Mouse (Mus musculus) embryonic fibroblast, embryonic 13.5 days (primary cell): ENCODE results near the gene Slc38a2. TPM values are rescaled to one million over a fixed set of nuclear protein-coding genes. Genes with fewer than 3 reads are reported as not detected.
A peak's percentile ranks its signal among the peaks of the same experiment; 100 is the strongest.

Experiments used
- H3K27ac ChIP-seq: 2 replicates; pipeline ENCODE4 v1.5.1; 2012; ENCODE audit warnings: low read length, control low read depth, inconsistent platforms; ENCODE audit not compliant: insufficient read depth
- H3K4me1 ChIP-seq: 2 replicates; pipeline ENCODE4 v1.6.1; 2011; ENCODE audit warnings: low read length; ENCODE audit not compliant: control insufficient read depth, insufficient read depth
- H3K4me3 ChIP-seq: 2 replicates; pipeline ENCODE4 v1.5.1; 2011; ENCODE audit warnings: mild to moderate bottlenecking, control low read depth, low read length; ENCODE audit not compliant: insufficient read depth
- CTCF ChIP-seq: IDR thresholded peaks from 2 replicates; pipeline ENCODE4 v1.5.1; 2011; ENCODE audit warnings: mild to moderate bottlenecking, control low read depth, low read length, moderate library complexity, borderline replicate concordance; ENCODE audit not compliant: insufficient read depth
- POLR2A ChIP-seq: IDR thresholded peaks from 2 replicates; pipeline ENCODE4 v1.6.1; 2011; ENCODE audit warnings: low read depth, mild to moderate bottlenecking, control low read depth, low read length, moderate library complexity
- polyA plus RNA-seq: library from polyadenylated mRNA; stranded (reverse); fragments of >200 nt; gene quantifications from 2 replicates; pipeline ENCODE4 v1.2.4, GENCODE M21; 2011; ENCODE audit warnings: low read depth; ENCODE audit not compliant: missing spikeins, insufficient read length

Gene Slc38a2
- polyA plus RNA-seq, 1 experiment, result 197 TPM

DNA sequence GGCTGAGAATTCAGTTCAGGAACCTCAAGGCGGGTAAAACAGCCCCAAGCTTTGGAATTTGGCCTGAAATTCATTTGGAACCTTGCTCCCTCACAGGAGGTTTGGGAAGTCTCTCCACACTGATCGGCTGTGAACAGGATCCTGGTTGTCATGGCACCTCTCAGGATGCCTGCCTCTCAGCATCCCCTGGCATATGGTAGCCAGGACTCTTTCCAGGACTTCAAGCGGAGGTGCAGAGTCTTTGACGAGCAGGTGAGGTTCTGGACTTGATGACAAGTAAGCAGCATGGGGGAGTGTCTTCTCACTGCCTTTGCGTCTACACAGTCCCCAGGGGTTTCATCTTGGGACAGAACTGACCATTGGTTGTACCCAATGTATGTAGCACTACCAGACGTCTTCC is 11.5 kb downstream of the Slc38a2 start:
- no peak overlapping the region for H3K4me3 ChIP-seq
- H3K4me1 ChIP-seq, result no peaks in the 10 kb centered on the region
- TF ChIP-seq POLR2A, result no peak
- no peak for TF ChIP-seq CTCF
- no peak overlapping the region for H3K27ac ChIP-seq

DNA sequence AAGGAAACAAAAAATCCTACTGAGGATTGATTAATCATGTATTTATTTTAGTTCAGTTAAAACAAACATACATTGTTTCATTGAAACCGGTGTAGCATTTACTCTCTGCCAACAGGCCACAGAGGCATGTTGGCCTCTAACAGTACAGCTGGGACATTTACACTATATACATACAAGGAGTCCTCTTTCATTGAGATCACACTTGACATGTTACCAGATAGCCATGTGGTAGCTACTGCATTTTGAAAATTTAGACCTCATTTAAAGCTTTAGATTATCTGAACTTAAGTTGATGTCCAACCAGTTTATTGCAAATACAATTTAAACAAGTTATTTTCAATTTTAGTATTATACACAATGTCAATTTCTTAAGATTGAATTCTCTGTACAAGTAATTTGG is 12.2 kb downstream of the Slc38a2 start:
- no peak overlapping the region for H3K4me3 ChIP-seq
- no peak overlapping the region for H3K27ac ChIP-seq
- no peaks in the 10 kb centered on the region for H3K4me1 ChIP-seq
- TF ChIP-seq CTCF, result no peak
- TF ChIP-seq POLR2A, result no peak

DNA sequence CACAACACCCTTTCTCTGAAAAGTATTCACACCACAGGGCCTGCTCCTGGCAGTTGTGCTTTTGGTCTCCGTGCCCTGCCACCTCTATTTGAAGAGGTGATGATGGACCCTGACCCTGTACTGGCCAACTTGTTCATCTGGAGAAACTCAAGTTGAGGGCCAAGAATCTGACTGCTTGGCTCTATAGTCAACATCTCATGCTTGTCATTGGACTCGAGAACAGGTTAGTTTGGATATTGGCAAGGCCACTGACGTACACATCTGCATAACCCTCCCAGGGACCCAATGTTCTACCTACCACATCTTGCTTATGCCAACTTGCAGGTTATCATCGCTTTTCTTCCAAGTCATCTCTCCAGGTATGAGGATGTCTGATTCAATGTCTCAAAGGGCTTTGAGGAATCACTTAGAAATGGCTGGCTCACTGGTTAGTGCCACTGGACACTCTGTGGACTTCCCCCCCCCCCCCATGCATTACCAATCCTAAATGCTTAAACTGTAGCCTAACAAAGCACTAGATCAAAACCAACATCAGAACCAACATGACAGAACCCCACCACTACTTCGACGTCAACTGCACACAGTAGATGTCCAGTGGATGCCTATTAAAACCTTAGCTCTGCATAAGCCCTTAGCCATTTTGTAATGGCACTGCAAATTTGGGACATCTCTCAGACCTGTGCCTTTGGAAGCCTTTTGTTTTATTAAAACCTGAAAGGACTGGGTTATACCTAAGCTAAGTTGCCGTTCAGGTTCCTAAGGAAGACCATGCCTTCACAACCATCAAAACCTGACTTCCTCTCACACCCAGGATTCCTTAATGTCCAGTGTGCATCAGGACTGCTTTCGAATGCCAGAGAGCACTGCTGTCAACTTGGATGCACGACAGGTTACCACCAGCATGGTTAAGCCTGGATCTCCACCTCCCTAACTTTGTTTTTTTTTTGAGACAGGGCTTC is 13.1 kb downstream of the Slc38a2 start:
- Histone ChIP-seq H3K4me3 (no peak overlapping the region), H3K4me1 (no peaks in the 10 kb centered on the region), H3K27ac (no peak overlapping the region)
- TF ChIP-seq POLR2A (peak; percentile 46), CTCF (no peak)

DNA sequence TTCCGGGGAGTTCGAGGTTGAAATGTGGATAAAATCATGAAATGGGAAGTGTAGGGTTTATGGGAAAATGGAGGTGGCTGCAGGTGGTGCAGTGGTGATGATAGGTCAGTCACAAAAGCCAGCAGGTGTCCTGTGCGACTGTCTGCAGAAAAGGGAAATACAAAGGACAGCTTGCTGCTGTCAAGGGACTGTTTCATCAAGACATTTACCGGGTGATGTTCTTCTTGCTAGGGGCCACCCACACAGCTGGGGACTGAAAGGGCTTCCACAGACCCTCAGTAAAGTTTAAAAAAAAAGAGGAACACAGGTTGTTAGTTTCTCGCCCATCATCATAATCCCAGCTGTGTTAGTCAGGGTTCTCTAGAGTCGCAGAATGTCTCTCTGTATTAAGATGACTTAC is 14.3 kb downstream of the Slc38a2 start:
- no peaks in the 10 kb centered on the region for H3K4me1 ChIP-seq
- H3K27ac ChIP-seq, result no peak overlapping the region
- no peak overlapping the region for H3K4me3 ChIP-seq
- TF ChIP-seq POLR2A, result no peak
- no peak for TF ChIP-seq CTCF

DNA sequence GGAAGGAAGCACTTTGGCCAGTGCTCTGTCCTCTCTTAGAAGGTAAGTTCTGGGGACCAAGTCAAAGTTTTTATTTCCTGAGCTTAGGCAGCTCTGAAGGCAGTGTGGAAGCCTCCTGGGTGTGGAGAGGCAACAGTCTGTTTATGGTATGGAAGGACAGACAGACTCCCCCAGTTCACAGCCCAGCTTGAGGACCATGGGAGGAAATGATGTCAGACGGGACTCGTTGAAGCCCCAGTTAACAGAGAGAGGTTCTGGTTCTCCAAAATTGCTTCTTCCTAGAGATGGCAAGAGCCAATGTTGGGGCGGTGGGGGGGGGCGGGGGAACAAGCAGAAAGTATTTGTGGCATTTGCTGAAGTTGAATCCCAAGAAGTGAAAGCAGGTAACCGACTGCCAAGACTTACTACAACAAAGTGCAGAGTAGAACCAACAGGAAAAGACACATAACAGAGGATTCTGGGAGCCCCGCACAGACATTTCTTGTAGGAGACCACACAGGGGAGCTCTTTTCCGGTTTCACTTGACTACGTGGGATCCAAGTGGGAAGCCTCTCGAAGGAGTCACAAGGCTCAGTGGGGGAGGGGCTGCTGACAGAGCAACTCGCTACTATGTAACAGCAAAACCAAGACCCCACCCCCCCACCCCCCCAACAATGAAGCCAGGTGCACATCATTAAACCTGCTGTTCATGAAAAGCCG is 15.2 kb downstream of the Slc38a2 start:
- no peaks in the 10 kb centered on the region for H3K4me1 ChIP-seq
- no peak for TF ChIP-seq POLR2A
- TF ChIP-seq CTCF, result no peak
- no peak overlapping the region for H3K4me3 ChIP-seq
- peak overlapping the region; percentile 9; the same call in 1 of the 2 replicates for H3K27ac ChIP-seq

DNA sequence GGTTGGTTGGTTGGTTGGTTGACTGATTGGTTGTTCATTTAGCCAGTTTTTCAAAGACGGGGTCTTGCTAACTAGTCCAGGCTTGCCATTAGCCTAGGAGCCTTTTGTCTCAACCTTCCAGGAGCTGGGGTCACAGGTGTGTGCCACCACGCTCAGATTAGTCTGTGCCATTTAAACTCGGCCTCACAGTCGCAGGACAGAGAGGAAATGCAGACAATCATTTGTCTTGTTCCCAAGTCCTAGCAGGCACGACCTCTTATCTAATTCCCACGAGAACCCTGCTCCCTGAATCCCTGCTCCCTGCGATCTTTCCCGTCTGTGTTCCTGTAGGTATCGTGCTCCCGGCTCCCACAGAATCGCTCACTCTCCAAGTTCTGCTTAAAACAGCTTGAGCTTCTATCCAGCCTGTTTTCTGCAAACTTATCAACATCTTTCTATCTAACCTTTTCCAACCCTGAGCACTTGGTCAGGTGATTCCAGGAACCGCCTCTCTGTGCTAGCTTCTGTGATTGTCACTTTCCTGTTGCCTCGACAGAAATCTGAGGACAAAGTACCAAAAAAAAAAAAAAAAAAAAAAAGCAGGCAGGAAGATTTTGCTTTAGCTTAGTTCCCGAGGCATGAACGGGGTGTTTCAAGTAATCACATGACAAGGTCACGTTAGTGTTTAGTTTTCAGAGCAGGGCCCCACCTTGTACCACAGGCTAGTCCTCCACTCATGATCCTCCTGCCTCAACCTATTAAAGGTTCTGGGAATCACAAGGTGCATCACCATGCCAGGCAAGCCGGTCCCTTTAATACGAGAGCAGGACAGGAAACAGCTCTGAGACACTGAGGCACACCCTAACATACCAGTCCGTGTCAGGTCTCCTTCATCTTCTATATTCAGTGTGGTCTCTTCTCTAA is 20.4 kb downstream of the Slc38a2 start:
- TF ChIP-seq CTCF, result no peak
- TF ChIP-seq POLR2A, result no peak
- Histone ChIP-seq H3K27ac (no peak overlapping the region), H3K4me3 (no peak overlapping the region), H3K4me1 (no peaks in the 10 kb centered on the region)

DNA sequence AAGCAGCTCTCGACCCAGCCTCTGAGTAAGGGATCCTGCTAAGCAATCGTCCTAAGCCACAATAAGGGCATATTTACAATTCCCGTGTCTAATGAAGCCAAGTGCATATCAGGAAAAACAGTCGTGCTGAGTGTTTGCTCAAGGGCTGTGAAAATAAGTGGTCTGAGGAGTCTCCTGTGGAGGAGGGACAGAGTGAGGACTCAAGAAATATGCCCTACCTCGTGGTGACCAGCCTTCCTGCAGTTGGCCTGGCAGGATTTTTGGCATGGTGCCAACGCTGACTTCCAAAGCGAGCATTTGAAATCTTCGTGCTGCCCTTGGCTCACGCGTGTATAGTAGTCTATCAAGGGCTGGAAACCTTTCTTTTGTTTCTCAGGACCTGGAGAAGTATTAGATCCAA is 23.0 kb downstream of the Slc38a2 start:
- TF ChIP-seq CTCF, result no peak
- TF ChIP-seq POLR2A, result no peak
- Histone ChIP-seq H3K4me1 (no peaks in the 10 kb centered on the region), H3K27ac (no peak overlapping the region), H3K4me3 (no peak overlapping the region)

DNA sequence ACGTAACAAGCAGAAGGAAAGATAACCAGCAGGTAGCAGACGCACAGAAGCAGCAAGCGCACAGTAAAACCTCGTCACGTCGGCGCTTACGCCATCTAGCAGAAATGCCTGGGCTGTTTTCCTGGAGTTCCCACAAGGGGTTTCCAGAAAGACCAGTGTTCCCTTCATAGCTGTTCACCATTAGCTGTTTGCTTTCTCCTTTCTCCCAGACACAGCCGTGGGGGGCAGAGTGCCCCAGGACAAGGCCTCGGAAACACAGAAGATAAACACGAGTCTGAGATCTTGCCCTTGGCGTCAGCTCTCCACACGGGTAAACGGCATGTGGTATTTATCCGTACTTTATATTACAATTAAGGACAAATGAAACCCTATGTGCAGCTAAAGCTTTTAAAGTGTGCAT is 23.8 kb downstream of the Slc38a2 start:
- H3K4me1 ChIP-seq, result no peaks in the 10 kb centered on the region
- no peak overlapping the region for H3K27ac ChIP-seq
- TF ChIP-seq POLR2A, result no peak
- no peak for TF ChIP-seq CTCF
- no peak overlapping the region for H3K4me3 ChIP-seq

DNA sequence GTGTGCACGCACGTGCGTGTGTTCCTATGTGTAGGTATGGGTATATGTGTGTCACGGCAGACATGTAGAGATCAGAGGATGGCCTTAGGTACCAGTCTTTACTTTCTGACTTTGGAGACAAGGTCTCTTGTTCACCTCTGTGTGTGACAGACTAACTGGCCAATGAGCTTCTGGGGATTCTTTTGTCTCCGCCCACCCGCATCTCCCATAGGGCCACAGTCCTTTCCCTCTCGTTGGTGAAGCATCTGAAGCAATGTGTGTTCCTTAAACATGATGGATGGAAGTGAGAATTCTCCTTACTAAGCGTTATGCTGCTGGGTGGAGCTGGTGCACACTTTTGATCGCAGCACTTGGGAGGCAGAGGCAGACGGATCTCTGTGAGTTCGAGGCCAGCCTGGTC is 24.5 kb downstream of the Slc38a2 start:
- TF ChIP-seq POLR2A (no peak), CTCF (no peak)
- Histone ChIP-seq H3K4me1 (no peaks in the 10 kb centered on the region), H3K27ac (no peak overlapping the region), H3K4me3 (no peak overlapping the region)
